Mouse (Mus musculus) spleen, adult 2 months (tissue): ENCODE measurements around the gene Med24. TPM values are rescaled to one million over a fixed set of nuclear protein-coding genes. Genes with fewer than 3 reads are reported as not detected.
A peak's percentile ranks its signal among the peaks of the same experiment; 100 is the strongest.
"Not testable (repeated sequence)": the region's sequence is repeated elsewhere in the genome, so short reads cannot be mapped to it uniquely, and the experiment has no call there.

Source experiments
- DNase-seq, 2 experiments: peaks; one replicate each; pipeline versions ENCODE4 v3.0.0 to v3.0.0-alpha.2; 2012 to 2021; ENCODE audit warnings: low spot score in 2 of 2, low read depth in 1 of 2
- H3K27ac ChIP-seq: fragments of 200-500 bp; 2 replicates; pipeline ENCODE4 v1.5.1; 2012; ENCODE audit warnings: low read length, inconsistent platforms; ENCODE audit not compliant: insufficient read depth
- H3K27me3 ChIP-seq: fragments of 200-500 bp; 2 replicates; pipeline ENCODE4 v1.6.1; 2012; ENCODE audit warnings: mild to moderate bottlenecking, moderate library complexity, low read length, inconsistent platforms; ENCODE audit not compliant: control insufficient read depth, insufficient read depth
- H3K36me3 ChIP-seq: fragments of 200-500 bp; 2 replicates; pipeline ENCODE4 v1.6.1; 2012; ENCODE audit warnings: mild to moderate bottlenecking, low read length, inconsistent platforms; ENCODE audit not compliant: control insufficient read depth, insufficient read depth
- H3K4me1 ChIP-seq: fragments of 200-500 bp; 2 replicates; pipeline ENCODE4 v1.6.1; 2011; ENCODE audit warnings: inconsistent platforms; ENCODE audit not compliant: control insufficient read depth, insufficient read depth, insufficient read length
- H3K4me3 ChIP-seq: fragments of 200-500 bp; 2 replicates; pipeline ENCODE4 v1.5.1; 2011; ENCODE audit warnings: mild to moderate bottlenecking, inconsistent platforms; ENCODE audit not compliant: insufficient read depth, insufficient read length; ENCODE audit errors: extremely low read depth
- CTCF ChIP-seq: fragments of 200-500 bp; IDR thresholded peaks from 2 replicates; pipeline ENCODE4 v1.5.1; 2011; ENCODE audit warnings: mild to moderate bottlenecking, inconsistent platforms; ENCODE audit not compliant: insufficient read depth, insufficient read length, insufficient replicate concordance; ENCODE audit errors: extremely low read depth
- POLR2A ChIP-seq: fragments of 200-500 bp; IDR thresholded peaks from 2 replicates; pipeline ENCODE4 v1.6.1; 2011; ENCODE audit warnings: low read depth, low read length, inconsistent platforms
- WGBS: fragments of 180-500 bp; shearing (Covaris S2); methylation state at CpG from one replicate; pipeline ENCODE4 v1.1.7; 2018; 5-methylcytosine and 5-hydroxymethylcytosine counted together
- polyA plus RNA-seq: library from polyadenylated mRNA; depleted of rRNA; stranded (reverse); fragments of >200 nt; gene quantifications from 2 replicates; pipeline ENCODE4 v1.2.3, GENCODE M21; 2012

The Med24 gene
- polyA plus RNA-seq, 1 experiment, result 53.6 TPM

DNA sequence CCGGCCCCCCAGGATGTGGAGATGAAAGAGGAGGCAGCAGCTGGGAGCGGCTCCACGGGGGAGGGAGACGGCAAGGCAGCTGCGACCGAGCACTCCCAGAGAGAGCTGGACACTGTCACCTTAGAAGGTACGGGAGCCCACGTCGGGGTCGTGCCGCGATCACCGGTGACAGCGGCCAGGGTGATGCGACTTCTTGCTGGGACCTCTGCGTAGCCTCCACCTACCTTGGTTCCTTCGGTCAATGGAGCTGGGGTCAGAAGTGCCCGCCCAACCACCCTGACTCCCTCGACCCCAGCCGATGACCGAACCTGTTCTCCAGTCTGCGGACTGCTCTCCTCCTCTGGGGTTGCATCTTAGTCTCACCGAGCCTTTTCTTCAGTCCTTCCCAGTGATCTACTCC is 46.4 kb downstream of the Med24 start:
- peaks cover 2% of the 10 kb centered on the region for H3K4me1 ChIP-seq
- peaks cover 15% of the 10 kb centered on the region for H3K36me3 ChIP-seq
- TF ChIP-seq POLR2A, result no peak
- no peak for TF ChIP-seq CTCF
- no peaks in the 10 kb centered on the region for H3K27me3 ChIP-seq
- WGBS, result under 1% methylated on average over 23 of the region's 23 CpGs
- DNase-seq, result no peak
- H3K27ac ChIP-seq, result peak overlapping the region; percentile 53
- peak overlapping the region; percentile 80 for H3K4me3 ChIP-seq

DNA sequence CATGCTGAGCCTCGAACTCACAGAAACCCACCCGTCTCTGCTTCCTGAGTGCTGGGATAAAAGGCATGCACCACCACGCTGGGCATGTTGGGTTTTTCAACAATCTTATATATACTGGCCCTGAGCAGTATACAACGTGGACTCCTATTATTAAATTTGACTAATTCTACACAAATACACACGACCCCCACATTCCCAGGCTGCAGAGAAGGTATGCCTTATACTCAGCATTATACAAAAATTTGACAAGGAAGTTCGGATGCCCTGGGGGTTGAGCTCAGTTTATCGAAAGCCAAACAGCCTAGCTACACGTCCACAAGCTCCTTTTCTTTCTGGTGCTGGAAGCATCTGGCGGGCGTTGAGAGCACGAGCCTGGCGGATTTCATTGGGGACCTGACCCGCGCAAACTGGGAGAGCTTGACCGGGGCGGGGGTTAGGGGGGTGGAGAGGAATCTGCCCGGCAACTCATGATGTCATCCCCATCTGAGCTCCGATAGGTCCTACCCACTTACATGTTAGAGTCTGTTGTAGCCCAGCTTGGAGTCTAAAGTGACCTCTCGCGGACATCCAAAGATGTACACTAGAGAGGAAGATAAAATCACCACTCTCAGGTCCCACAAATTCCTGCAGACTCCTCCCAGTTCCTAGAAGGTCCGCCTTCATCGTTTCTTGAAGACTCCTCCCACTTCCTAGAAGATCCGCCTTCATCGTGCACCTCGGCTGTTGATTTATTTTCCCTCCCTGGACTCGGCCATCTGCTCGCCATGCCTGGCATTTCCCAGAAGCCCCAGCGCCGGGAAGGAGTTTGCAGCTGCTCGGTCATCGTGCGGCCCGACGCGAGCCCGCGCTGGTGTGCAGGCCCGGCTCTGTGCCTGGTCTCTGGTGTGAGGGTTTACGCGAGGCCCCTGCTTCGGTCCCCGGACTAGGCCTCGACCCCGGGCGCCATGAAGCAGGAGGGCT is 47.2 kb downstream of the Med24 start, which contains the start of gene Psmd3:
Gene Psmd3, plus strand, starts transcription at position 769 of the 960 bp plus-strand sequence.
- Histone ChIP-seq H3K27me3 (no peaks in the 10 kb centered on the region), H3K4me3 (peak within 1 kb of the TSS; percentile 80), H3K27ac (peak within 1 kb of the TSS; percentile 81), H3K4me1 (peaks cover 2% of the 10 kb centered on the region), H3K36me3 (peaks cover 10% of the 10 kb centered on the region)
- TF ChIP-seq CTCF (no peak), POLR2A (peak; percentile 64; the same call in 1 of the 2 replicates)
- 3% methylated on average over 45 of the region's 45 CpGs for WGBS
- peak; percentile 91 to 97 for DNase-seq

DNA sequence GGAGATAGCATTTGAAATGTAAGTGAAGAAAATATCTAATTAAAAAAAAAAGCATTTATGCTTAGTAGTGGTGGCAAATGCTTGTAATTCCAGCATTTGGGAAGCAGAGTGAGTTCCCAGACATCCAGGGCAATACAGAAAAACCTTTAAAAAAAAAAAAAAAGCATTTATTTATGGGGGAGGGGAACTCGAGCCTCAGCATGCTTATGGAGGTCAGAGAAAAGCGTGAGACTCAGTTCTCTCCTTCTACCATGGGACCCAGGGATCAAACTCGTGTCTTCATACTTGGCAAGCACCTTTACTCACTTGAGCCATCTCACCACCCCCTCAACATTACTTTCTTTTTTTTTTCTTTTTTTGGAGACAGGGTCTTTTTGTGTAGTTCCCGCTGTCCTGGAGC is 48.0 kb downstream of the Med24 start:
- no peak overlapping the region for H3K4me3 ChIP-seq

DNA sequence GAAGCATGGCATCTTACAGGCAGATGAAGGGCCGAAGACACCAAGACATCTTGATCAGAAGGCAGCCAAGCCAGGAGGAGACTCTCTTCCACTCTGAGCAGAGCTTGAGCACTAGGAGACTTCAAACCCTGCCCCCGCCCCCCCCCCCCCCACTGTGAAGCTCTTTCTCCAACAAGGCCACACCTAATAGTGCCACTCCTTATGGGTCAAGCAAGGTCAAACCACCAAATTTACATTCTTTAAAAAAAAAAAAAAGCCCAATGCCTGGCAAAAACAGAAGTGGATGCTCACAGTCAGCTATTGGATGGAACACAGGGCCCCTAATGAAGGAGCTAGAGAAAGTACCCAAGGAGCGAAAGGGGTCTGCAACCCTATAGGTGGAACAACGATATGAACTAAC is 48.6 kb downstream of the Med24 start:
- not testable (repeated sequence) for H3K36me3 ChIP-seq, DNase-seq
- WGBS, result 81% methylated on average over 4 of the region's 4 CpGs

More for the DNA sequence above, 48.0 kb downstream of the Med24 start:
- peaks cover 6% of the 10 kb centered on the region for H3K36me3 ChIP-seq
- WGBS, result 86% methylated on average over 4 of the region's 4 CpGs
- no peak overlapping the region for H3K27ac ChIP-seq
- H3K4me1 ChIP-seq, result peaks cover 2% of the 10 kb centered on the region
- TF ChIP-seq CTCF, result no peak
- TF ChIP-seq POLR2A, result no peak
- no peaks in the 10 kb centered on the region for H3K27me3 ChIP-seq
- DNase-seq, result no peak

DNA sequence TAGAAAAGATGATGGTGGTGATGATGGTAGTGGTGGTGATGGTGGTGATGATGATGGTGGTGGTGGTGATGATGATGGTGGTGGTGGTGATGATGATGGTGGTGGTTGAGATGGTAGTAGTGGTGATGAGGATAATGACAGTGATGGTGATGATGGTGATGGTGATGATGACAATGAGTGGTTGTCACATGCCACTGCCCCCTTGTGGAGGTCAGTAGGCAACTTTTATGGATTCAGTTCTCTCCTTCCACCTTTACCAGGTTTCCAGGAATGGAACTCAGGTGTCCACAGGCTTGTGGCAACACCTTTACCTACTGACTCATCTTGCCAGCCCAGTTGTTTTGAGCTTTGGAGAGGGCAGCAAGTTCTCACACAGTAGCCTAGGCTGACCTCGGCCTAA is 49.2 kb downstream of the Med24 start:
- Histone ChIP-seq H3K27ac (no peak overlapping the region), H3K4me3 (no peak overlapping the region), H3K27me3 (no peaks in the 10 kb centered on the region), H3K4me1 (peaks cover 2% of the 10 kb centered on the region), H3K36me3 (no peaks in the 10 kb centered on the region)
- TF ChIP-seq CTCF (no peak), POLR2A (no peak)
- DNase-seq, result no peak
- WGBS, result 92% methylated on average over 1 of the region's 1 CpGs

More for the DNA sequence above, 48.6 kb downstream of the Med24 start:
- not testable (repeated sequence) for H3K4me3 ChIP-seq, H3K27ac ChIP-seq, H3K4me1 ChIP-seq, H3K27me3 ChIP-seq

DNA sequence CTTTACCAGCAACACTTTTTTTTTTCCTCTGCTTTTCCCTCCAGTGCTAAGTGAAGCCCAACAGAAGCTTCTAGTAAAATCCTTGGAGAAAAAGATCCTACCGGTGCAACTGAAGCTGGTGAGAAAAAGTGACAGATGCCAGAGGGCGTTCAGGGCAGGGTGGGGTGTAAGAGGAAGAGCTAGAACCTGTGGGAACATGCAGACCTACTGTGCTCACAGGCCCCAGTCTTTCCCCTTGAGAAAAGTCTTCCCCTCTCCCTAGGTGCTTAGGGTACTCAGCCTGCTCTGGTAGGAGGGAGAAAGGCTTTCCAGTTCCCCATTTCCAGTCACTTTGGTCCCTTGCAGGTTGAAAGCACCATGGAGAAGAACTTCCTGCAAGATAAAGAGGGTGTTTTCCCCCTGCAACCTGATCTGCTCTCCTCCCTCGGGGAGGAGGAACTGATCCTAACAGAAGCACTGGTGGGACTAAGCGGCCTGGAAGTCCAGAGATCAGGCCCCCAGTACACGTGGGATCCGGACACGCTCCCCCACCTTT is 53.3 kb downstream of the Med24 start:
- H3K27ac ChIP-seq, result no peak overlapping the region
- TF ChIP-seq CTCF (no peak), POLR2A (no peak)
- no peaks in the 10 kb centered on the region for H3K4me1 ChIP-seq
- 65% methylated on average over 7 of the region's 7 CpGs for WGBS
- no peaks in the 10 kb centered on the region for H3K36me3 ChIP-seq
- DNase-seq, result no peak
- H3K4me3 ChIP-seq, result no peak overlapping the region
- H3K27me3 ChIP-seq, result no peaks in the 10 kb centered on the region

DNA sequence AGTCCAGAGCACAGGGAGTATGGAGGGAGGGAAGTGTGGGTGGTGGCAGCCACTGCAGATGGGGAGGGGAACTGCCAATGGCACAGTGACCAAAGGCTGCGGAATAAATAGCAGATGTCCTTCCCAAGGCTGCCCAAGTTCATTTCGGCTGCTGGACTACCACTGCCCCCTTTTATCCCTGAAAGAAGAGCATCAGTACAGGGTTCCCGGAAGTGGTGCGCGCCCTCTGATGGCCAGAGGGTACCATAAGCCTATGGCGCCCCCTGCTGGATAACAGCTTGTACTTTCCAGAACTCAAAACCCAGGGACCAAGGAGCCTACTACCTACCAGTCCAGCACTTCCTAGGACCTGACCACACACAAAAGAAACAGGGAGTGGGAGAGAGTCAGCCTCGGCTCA is 56.1 kb downstream of the Med24 start:
- not testable (repeated sequence) for H3K4me3 ChIP-seq, H3K27ac ChIP-seq, H3K27me3 ChIP-seq, H3K4me1 ChIP-seq, H3K36me3 ChIP-seq
- 0 out of 2 replicates have a peak, but pooled peaks have one; percentile 7 for TF ChIP-seq CTCF
- WGBS, result 3% methylated on average over 7 of the region's 7 CpGs
- DNase-seq, result peak; percentile 40 to 46
